Comparison of ENCODE assay signal across 21 mouse cellular contexts in the genomic region with DNA sequence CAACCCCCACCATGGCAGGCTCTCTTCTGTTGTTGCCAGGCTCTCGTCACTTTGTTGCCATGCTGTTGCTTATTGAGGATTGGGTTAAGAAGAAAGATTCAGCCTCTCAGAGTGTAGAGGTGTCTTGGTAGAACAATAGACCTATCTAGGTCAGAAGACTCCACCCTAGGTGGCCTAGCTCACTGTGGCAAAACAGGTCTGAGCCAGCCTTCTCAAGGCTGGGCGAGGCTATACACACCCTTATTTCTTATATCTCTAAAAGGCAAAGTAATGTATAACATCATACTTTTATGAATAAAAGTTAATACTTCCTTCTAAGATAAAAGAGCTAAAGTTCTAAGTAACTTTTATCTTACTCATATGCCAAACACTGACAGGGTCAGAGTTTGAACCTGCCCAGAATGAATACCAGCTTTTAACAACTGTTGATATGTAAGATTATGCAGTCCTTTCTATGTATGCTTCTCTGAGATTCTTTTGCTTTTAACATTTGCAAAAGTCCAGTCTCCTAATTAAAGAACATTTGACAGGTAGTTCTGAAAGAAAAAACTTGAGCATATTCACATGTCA.
"Had no signal": no experiment of that assay in that cellular context is flagged by ENCODE, and none has a peak within 500 bp of the region (broad histone marks: within the 10 kb centered on the region; RNA-seq: fewer than 3 reads in every experiment).

No protein-coding gene starts in this region.

- H3K4me2 ChIP-seq: liver, embryonic 15.5 days; lung, embryonic 15.5 days; midbrain, embryonic 11.5 days; midbrain, embryonic 13.5 days; midbrain, embryonic 15.5 days; neural tube, embryonic 12.5 days had no signal

- H3K27me3 ChIP-seq: liver, embryonic 15.5 days; lung, embryonic 15.5 days; megakaryocyte, embryonic 14.5 days; midbrain, embryonic 13.5 days; midbrain, embryonic 15.5 days; neural tube, embryonic 12.5 days had no signal

- DNase-seq: liver, postnatal 0 days; lung, adult 2 months; lung, postnatal 14 days; lung, postnatal 36 days; retina, postnatal 1 day; right cerebral cortex, adult 18-20 months; right cerebral cortex, postnatal 25 days; right cerebral cortex, postnatal 4 days; spleen, adult 18-20 months; thymus, adult 2 months; thymus, postnatal 25 days; thymus, postnatal 4 days had no signal

- H3K9me3 ChIP-seq: liver, embryonic 15.5 days; lung, embryonic 15.5 days; midbrain, embryonic 13.5 days; midbrain, embryonic 15.5 days; neural tube, embryonic 12.5 days had no signal

- H3K4me1 ChIP-seq: liver, embryonic 15.5 days; lung, embryonic 15.5 days; megakaryocyte, embryonic 14.5 days; midbrain, embryonic 13.5 days; midbrain, embryonic 15.5 days; neural tube, embryonic 12.5 days had no signal

- H3K27ac ChIP-seq: liver, embryonic 15.5 days; lung, embryonic 15.5 days; macrophage; midbrain, embryonic 13.5 days; midbrain, embryonic 15.5 days; neural tube, embryonic 12.5 days had no signal

- H3K4me3 ChIP-seq: liver, embryonic 15.5 days; lung, embryonic 15.5 days; megakaryocyte, embryonic 14.5 days; midbrain, embryonic 13.5 days; midbrain, embryonic 15.5 days; neural tube, embryonic 12.5 days had no signal

- ATAC-seq: liver, postnatal 0 days; lung, postnatal 0 days; midbrain, embryonic 13.5 days; midbrain, embryonic 15.5 days had no signal

- H3K36me3 ChIP-seq: liver, embryonic 15.5 days; lung, embryonic 15.5 days; midbrain, embryonic 13.5 days; midbrain, embryonic 15.5 days; neural tube, embryonic 12.5 days had no signal

- H3K9ac ChIP-seq: liver, embryonic 15.5 days; liver, postnatal 0 days; lung, embryonic 15.5 days; midbrain, embryonic 13.5 days; midbrain, embryonic 15.5 days; neural tube, embryonic 12.5 days had no signal
